In genomic region chr4:33018361-33018999, GRCm38 (mm10) we compare ENCODE assay signal across 7 mouse cellular contexts. TPM values are rescaled to one million over a fixed set of nuclear protein-coding genes. Genes with fewer than 3 reads are reported as not detected.
DNase-seq lines count a peak whose midpoint lies in the region; ATAC-seq and TF ChIP-seq lines count a peak whose summit lies in the region.

No protein-coding gene starts in this region.

- H3K4me3 ChIP-seq in midbrain, embryonic 13.5 days (replicated peaks), result no peak overlapping the region
- H3K4me3 ChIP-seq in small intestine, adult 2 months (ENCODE audit: low read depth, low read length), result no peak overlapping the region

- H3K9me3 ChIP-seq in midbrain, embryonic 13.5 days, result no peaks in the 10 kb centered on the region

- WGBS in midbrain, embryonic 13.5 days, result 62% methylated on average over 9 of the region's 9 CpGs
- 35% methylated on average over 9 of the region's 9 CpGs for WGBS in small intestine, adult 2 months

- H3K27ac ChIP-seq in midbrain, embryonic 13.5 days, result 0 out of 2 replicates have a peak overlapping the region, but pooled peaks have one; percentile 35
- H3K27ac ChIP-seq in small intestine, adult 2 months (ENCODE audit: insufficient read depth, low read depth, low read length), result no peak overlapping the region

- H3K4me2 ChIP-seq in midbrain, embryonic 13.5 days (replicated peaks), result no peak overlapping the region

- H3K27me3 ChIP-seq in midbrain, embryonic 13.5 days, result no peaks in the 10 kb centered on the region
- H3K27me3 ChIP-seq in small intestine, adult 2 months (ENCODE audit: control insufficient read depth, insufficient read depth, low read length), result no peaks in the 10 kb centered on the region

- no peaks in the 10 kb centered on the region for H3K4me1 ChIP-seq in midbrain, embryonic 13.5 days (replicated peaks)
- no peaks in the 10 kb centered on the region for H3K4me1 ChIP-seq in small intestine, adult 2 months (ENCODE audit: control insufficient read depth, insufficient read depth, insufficient read length, low read length)

- DNase-seq in adrenal gland, adult 2 months, result peak; percentile 85
- peak; percentile 89 for DNase-seq in embryo, embryonic 11 days
- DNase-seq in gastrocnemius, postnatal 4 days (ENCODE audit: low spot score in 2 of 2), result peak; percentile 76 to 83
- DNase-seq in kidney, adult 11 months, result peak; percentile 82
- peak; percentile 80 to 86 for DNase-seq in left cerebral cortex, postnatal 36 days (ENCODE audit: low spot score in 2 of 2)

- no peak for TF ChIP-seq POLR2A in small intestine, adult 2 months (IDR thresholded peaks at IDR 0.05; ENCODE audit: low read depth, low read length)

- H3K36me3 ChIP-seq in midbrain, embryonic 13.5 days, result peaks cover 37% of the 10 kb centered on the region
- peaks cover 15% of the 10 kb centered on the region for H3K36me3 ChIP-seq in small intestine, adult 2 months (ENCODE audit: control insufficient read depth, insufficient read depth, low read length)

- TF ChIP-seq CTCF in small intestine, adult 2 months (IDR thresholded peaks at IDR 0.05; ENCODE audit: extremely low read depth, insufficient read length, insufficient replicate concordance, low read depth, low read length), result peak; percentile 92; the same call in 1 of the 2 replicates

- peak; percentile 87 for ATAC-seq in midbrain, embryonic 13.5 days

- no peak overlapping the region for H3K9ac ChIP-seq in midbrain, embryonic 13.5 days (replicated peaks)

- intact Hi-C loops in left cerebral cortex, postnatal 36 days (cut with DNase I), result loop anchor here (2.0 to 10.0 kb wide), 2 partner anchors 66 to 264 kb away; no protein-coding TSS in a partner anchor

RNA-seq across cellular contexts. Expression of gene Ube2j1, which starts 12.7 kb away (rescaled TPM):
- total RNA-seq in adrenal gland, adult 2 months (2021), result 10 to 100 TPM; 61.5 to 71.4 TPM
- polyA plus RNA-seq in adrenal gland, adult 2 months (2012; rRNA removed), result 12.5 and 14.2 TPM in 2 replicates
- 10 to 100 TPM; 59.7 to 65.8 TPM for total RNA-seq in gastrocnemius, postnatal 4 days (2021)
- total RNA-seq in left cerebral cortex, postnatal 36 days (2021), result 100 to 1,000 TPM; 102 to 110 TPM
- 49.0 and 51.1 TPM in 2 replicates for polyA plus RNA-seq in midbrain, embryonic 13.5 days (2015; fragmentation: Nextera tagmentation; extraction: Ambion mirVana)
- polyA plus RNA-seq in small intestine, adult 2 months (2012; rRNA removed), result 8.8 and 18.5 TPM in 2 replicates

RNA-seq across cellular contexts. Expression of gene Rragd, which starts 35.6 kb away (rescaled TPM):
- total RNA-seq in adrenal gland, adult 2 months (2021), result 10 to 100 TPM in 1 of 2 experiments, 1 to 10 TPM in 1; 7.9 to 14.7 TPM
- 1.0 and 1.1 TPM in 2 replicates for polyA plus RNA-seq in adrenal gland, adult 2 months (2012; rRNA removed)
- total RNA-seq in gastrocnemius, postnatal 4 days (2021), result 10 to 100 TPM; 84.8 to 85.5 TPM
- 10 to 100 TPM; 83.2 to 90.1 TPM for total RNA-seq in left cerebral cortex, postnatal 36 days (2021)
- polyA plus RNA-seq in midbrain, embryonic 13.5 days (2015; fragmentation: Nextera tagmentation; extraction: Ambion mirVana), result 32.2 and 32.3 TPM in 2 replicates
- polyA plus RNA-seq in small intestine, adult 2 months (2012; rRNA removed), result 4.7 and 14.9 TPM in 2 replicates

RNA-seq across cellular contexts. Expression of gene Gabrr2, which starts 44.3 kb away (rescaled TPM):
- total RNA-seq in adrenal gland, adult 2 months (2021), result not detected
- 0.22 and 0.95 TPM in 2 replicates for polyA plus RNA-seq in adrenal gland, adult 2 months (2012; rRNA removed)
- total RNA-seq in gastrocnemius, postnatal 4 days (2021), result 1 to 10 TPM; 1.5 to 1.8 TPM
- under 1 TPM; 0.57 to 0.64 TPM for total RNA-seq in left cerebral cortex, postnatal 36 days (2021)
- 0.44 and 0.54 TPM in 2 replicates for polyA plus RNA-seq in midbrain, embryonic 13.5 days (2015; fragmentation: Nextera tagmentation; extraction: Ambion mirVana)
- polyA plus RNA-seq in small intestine, adult 2 months (2012; rRNA removed), result 0.18 and 1.5 TPM in 2 replicates

Comparison
In these comparisons a context has a peak if more than half of its experiments do, and no peak if none do; other contexts are left out.
1. RNA of gene Rragd, which starts 35.6 kb away (total RNA-seq): 83.2 to 90.1 TPM in left cerebral cortex, postnatal 36 days and 84.8 to 85.5 TPM in gastrocnemius, postnatal 4 days; 7.9 to 14.7 TPM in adrenal gland, adult 2 months; every median in the first group is over 4 times any median in the second.
2. Peak in every context shown above with its lines, with median percentiles within 50 percentile points of each other: DNase-seq.